Mouse (Mus musculus): ENCODE measurements around the gene Anp32b.

The Anp32b gene

DNA sequence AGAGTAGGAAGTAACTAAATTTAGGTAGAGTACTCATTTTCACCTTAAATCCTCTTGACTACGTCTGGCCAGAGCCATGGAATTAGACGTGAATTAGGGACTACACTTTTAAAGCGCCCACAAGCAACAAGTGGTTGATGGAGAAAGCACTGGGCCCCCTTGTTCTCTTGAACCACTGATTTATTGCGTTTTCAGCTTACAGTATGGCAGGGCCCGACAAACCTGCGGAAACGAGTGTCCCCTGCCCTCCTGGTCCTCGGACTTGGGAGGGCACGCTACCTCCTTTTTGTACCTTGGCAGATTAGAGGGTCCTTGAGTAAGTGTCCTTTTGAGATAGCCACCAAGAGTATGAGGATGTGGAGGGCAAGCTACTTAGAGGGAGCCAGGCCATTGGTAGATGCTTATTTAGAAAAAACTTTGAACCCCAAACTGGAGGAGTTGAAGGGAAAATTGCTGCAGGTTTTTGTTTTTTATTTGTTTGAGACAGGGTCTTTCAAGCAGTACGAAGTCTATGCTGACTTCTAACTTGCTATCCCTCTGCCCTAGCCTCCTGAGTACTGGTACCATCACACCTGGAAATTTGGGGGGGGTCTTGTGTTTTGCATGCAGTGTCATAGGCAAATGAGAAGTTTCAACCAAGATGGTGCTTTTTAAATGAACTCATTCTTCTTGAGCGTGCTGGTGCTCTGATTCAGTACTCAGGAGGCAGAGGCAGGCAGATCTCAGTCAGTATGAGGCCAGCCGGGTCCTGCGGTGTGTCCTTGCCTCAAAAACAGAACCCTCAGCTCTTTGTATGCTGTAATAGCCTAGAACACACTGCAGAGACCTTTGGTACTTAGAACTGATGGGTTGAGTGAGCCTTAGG lies 2.4 kb downstream of the Anp32b start:
- DNase-seq (ENCODE audit: low read depth), result no peak

DNA sequence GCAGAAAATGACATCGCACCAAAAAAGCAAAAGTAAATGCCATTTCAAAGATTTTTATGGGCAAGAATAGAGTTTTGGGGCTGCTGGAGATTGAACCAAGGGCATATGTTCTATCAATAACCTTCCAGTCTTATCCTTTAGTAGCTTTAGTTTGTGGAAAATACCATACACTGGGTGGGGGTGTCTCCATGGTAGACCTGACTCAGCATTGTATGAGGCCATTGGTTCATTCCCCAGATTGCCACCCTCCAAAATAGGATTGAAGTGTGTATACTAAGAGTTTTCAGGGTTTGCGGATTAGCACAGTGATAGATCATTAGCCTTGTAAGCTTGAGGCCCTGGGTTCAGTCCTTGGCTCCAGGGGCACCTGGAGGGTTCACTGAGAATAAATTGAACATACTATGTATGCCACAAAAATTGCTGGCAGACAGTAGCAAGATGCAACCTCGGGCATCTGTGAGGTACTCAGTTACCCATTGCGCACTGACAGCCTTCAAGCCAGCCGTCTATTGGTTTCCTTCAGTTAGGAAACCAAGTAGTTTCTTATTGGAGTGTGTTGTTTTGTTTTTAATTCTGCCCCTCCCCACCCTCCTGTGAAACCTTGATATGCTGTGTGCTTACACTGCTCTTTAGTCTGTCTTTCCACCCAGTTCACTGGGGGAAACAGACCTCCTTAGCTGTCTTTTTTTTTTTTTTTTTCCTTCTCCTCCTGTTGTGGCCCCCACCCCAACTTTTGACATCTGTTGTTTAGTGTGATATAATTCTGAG lies 3.6 kb downstream of the Anp32b start:
- DNase-seq (ENCODE audit: low read depth), result no peak

DNA sequence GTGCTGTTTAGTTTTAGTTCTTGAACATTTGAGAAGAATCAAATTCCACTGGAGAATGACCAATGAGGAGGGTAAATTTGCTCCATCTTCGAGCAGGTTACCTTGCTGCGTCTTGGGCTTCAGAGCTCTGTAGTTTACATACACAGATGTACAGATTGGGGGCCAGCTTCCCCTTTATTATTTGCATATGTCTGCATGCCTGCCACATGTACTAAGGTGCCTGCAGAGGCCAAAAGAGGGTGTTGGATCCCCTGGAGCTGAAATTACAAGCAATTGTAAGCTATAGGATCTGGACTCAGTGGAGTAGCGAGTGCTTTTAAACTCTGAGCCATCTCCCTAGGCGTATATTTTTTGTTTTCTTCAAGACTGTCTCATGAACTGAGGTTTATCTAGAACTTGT lies 6.1 kb downstream of the Anp32b start:
- no peak for DNase-seq (ENCODE audit: low read depth)

DNA sequence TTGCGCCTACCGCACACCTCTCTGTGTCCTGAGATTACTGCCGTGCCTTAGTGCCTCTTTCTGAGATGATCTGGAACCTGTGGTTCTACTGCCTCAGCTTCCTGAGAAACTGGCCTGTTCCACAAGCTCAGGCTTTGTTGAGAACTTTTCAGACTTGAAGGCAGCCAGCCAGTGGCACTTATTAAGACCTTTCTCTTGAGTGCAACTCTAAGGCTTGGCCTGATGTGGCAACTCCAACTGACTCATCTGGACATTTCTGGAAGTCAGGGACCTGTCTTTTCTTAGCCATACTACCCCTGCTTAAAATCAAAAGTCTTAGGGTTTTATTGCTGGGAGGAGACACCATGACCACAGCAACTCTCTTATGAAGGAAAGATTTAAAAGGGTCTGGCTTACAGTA lies 6.5 kb downstream of the Anp32b start:
- DNase-seq (ENCODE audit: low read depth), result no peak

DNA sequence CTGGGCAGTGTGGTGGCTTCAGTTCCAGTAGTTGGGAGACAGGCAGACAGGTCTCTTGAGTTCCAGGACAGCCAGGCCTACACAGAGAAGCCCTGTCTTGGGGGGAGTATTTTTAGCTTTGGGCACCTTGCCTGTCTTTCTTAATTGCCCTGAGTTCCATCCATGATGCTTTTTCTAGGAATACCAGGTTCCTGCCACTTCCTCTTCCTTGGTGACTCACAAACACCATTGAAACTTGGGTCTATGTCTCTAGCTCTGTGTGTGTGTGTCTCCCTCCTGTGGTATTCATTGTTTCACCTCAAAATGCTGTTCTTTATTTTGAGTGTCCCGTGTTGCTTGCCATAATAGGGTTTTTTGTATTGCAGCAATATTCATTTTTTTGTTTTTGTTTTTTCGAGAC lies 7.7 kb downstream of the Anp32b start:
- no peak for DNase-seq (ENCODE audit: low read depth)

DNA sequence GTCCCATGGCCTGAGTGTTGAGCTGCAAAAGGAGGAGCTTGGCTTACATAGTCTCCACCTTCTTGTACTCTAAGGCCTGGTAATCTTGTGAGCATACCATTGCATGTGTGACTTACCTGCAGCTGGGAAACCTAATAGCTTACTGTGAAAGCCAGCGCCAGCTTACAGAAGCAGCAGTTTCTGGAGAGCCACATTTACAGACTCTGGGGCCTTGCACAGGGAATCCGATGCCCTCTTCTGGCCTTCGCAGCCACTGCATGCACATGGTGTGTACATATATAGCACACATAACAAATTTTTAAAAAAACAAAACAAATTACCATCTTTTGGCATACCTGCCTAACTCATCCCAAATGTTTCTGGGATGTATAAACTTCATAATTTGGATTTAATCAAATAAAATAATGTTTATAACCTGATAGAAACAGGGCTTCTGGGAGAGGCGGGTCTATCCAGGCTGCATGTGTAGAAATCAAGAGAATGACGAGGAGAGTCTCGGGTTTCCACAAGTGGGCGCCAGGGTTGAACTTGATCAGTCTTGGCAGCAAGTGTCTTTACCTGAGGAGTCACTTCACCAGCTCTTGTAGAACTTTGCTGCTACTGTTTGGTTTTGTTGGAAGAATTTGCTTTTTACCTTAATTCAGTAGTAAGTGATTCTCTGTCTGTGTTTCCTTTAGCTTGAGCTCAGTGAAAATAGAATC lies 12.6 kb downstream of the Anp32b start:
- DNase-seq (ENCODE audit: low read depth), result no peak

DNA sequence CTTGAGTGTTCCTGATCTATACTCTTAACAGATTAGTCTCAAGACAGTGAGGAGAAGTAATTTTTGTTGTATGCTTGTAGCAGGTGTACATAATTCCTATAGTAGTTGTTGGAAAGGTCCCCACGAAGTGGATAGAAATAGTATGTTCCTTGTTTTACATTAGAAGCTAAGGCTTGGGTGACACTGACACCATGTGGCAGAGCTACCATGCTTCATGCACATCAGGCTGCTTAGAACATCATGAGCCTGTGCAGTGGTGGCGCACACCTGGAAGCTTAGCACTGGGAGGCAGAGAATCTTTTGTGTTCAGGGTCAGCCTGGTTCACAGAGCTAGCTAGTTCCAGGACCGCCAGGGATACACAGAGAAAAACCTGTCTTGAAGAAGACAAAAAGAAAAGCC lies 15.0 kb downstream of the Anp32b start:
- DNase-seq (ENCODE audit: low read depth), result no peak

DNA sequence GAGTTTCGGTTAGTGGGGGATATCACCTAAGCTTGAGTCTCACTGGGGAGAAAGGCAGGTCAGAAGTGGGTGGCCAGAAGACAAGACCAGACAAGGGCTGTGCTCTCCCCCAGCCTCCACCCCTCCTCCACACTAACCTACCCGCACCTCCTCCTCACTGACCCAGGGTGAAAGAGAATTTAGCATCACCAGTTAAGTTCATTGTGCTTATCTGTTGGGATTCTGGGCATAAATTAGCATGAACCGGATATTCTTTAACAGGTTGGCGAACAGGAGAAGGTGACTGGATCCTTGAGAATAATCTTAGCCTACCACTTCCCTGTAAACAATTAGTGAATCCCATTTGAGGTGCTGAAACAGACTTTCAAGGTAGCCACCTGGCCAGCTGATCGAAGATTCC lies 24.4 kb downstream of the Anp32b start:
- DNase-seq (ENCODE audit: low read depth), result no peak

DNA sequence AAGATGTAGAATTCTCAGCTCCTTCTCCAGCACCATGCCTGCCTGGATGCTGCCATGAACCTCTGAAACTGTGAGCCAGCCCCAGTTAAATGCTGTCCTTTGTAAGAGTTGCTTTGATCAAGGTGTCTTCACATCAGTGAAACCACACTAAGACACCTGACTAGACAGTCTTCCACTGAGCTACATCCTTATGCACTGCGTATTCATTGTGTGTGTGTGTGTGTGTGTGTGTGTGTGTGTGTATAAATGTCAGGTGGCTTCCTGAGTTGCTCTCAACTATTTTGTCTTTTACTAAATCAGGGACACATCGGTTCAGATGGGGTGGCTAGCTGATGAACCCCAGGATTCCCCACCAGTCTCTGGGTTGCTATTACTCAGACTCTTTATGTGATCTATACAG lies 28.4 kb downstream of the Anp32b start:
- no peak for DNase-seq (ENCODE audit: low read depth)

DNA sequence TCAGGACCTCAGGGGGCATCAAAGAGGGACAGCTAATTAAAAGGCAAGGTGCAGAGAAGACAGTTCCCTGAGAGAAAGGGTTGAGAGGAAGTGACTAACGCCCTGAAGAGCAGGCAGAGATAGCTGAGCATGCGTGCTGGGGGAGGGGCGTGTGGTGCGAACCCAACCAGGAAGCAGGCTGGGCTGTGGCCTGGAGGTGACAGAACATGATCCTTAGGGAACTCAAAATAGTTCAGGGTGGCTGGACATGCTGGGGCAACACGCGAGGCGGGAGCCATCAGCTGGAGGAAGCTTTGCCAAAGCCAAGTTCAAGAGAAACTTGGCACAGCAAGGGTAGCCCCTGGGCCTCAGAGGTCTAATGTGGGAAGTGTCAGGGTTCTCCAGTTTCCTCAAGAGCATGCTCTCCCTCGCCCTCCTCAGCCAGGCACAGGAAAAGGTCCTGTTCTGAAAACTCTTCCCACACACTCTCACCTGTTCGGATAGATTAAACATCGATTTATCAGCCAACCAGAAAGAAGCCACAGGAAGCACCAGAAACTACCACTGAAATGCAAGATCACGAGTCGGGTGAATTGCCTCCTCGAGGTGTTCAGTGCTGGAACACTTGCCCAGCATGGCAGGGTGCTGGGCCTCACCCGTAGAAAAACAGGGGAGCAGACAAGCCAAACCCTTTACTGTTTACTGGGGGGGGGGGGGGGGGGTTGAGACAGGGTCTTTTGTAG lies 35.2 kb downstream of the Anp32b start:
- DNase-seq (ENCODE audit: low read depth), result no peak

DNA sequence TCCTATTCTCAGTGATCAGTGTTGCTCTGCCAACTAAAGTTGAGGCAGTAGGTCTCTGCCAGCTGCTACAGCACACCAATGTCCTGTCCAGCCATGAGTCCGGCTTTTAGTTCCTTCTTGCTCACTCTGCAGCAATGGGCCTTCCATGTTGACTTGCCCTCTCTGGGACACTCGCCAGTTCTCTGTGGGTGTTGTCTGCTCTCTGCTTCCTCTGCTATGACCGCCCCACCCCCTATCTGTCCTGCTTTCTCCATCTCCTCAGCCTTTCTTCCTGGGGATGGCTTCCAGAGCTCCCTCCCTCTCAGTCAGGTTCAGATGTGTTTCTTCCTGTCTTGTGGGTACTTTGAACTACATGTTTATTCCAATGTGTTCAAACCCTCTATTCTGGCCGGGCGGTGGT lies 36.6 kb downstream of the Anp32b start:
- DNase-seq (ENCODE audit: low read depth), result no peak

DNA sequence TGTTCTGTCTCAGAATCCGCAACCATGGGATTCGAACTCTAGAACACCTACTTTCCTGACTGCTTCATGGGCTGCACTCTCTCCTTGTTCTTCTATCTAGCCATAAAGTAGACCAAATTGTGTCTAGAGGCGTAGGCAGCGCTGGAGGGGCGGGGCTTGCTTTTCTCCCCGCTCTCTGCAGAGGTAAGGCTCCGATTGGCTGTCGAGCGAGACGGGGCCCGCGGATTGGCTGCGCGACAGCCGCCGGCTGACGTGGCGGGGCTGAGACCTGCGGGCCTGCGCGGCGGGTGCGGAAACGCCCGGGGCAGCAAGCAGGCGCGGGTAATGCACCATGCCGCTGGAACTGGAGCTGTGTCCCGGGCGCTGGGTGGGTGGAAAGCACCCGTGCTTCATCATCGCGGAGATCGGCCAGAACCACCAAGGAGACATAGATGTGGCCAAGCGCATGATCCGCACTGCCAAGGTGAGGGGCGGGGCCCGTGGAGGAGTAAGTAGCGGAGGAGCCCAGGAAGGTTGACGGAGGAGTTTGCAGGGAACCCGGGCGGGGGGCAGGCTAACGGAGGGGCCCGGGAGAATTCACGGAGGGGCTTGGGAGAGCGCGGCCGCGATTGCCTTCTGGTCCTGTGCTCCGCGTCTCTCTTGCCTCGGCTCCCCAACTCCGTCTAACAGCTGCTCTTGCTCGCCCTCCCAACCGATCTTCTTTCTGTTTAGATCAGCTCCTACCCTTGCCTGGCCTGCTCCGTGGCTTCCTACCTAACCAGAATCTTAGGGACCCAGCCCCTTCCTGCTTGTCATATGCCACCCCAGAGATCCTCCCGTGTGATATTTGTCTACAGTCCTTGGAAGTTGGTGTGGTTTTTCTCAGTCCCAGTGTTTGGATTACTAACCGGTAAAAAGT lies 38.6 kb downstream of the Anp32b start, which contains the start of gene Nans:
TSS of gene Nans (plus strand) at position 221 of the 898 bp plus-strand sequence.
- DNase-seq (ENCODE audit: low read depth), result peak; percentile 88

DNA sequence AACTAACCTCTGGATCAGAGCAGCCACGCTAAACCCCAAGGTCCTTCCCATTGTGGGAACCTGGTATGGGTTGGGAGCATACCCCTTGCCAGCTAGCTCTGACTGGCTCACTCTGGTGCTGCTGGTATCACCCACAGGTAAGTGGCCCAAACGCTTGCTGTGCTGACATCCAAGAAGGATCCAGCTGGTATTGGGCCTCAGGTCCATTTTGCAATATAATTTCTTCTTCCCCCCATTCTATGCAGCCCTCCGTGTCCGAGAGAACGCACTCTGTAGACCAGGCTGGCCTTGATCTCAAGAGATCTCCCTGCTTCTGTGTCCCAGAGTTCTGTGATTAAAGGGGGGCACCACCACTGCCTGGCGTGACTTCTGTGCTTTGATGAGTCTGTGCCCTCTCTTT lies 42.4 kb downstream of the Anp32b start:
- no peak for DNase-seq (ENCODE audit: low read depth)

DNA sequence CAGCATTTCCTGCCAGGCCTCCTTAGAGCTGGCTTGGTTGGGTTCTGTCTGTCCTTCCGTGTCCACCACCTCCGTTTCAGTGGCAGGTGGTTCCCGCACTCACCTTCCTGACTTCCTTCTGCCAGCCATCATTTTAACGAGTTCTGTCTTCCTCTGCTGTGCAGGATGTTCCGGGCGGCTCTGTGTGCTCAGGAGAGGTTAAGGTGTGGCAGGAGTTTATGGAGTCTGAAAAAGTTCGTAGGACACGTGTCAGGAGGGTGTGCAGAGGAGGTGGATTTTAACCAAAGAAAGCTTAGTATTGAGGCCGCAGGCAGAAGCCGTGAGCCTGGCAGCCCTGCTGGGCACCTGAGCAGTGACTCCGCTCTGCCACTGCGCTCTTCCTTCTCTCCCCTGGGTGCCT lies 44.8 kb downstream of the Anp32b start:
- no peak for DNase-seq (ENCODE audit: low read depth)

DNA sequence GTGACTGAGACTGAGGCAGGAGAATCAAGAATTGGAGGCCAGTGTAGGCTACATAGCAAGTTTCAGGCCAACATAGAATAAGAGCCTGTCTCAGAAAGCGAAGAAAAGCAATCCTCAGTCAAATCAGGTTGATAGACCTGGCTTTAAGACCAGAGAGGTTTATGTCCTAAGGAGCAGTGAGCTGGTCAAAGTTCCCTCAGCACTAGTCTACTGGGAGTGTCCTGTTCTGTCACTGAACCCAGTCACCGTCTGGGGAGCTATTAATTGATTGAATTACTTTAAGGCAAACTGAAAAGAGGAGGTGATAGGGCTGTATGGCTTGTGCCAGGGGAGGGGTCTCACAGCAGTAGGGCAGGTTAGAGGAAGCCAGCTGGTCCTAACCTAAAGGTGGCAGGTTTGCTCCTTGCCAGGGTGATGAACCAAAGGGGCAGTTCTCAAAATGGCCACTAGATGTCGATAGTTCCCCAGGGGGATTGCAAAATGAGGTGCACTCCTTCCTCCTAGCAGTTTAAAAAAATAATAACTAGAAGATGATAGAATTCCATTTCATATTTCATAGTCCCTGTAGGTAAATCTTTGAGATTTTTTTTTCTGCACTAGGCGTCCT lies 46.7 kb downstream of the Anp32b start:
- peak; percentile 36 for DNase-seq (ENCODE audit: low read depth)

DNA sequence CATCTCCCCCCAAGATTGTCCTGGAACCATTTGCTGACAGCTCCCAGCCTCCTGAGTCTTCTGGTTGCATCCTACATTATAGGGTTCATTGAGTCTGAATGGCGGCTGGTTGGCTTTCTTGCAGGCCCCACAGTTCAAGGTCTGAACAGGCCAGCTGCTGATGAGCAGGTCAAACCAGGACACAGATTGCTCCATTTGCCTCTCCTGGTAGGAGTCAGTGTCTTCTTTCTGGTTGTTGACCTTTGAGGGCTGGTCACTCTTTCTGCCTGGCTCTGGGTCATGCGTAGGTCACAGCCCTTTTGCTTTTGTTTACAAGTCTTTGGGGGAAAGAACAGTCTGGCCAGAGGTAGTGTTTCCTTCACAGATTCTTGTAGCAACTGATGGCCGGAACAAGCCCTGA lies 47.8 kb downstream of the Anp32b start:
- no peak for DNase-seq (ENCODE audit: low read depth)

DNA sequence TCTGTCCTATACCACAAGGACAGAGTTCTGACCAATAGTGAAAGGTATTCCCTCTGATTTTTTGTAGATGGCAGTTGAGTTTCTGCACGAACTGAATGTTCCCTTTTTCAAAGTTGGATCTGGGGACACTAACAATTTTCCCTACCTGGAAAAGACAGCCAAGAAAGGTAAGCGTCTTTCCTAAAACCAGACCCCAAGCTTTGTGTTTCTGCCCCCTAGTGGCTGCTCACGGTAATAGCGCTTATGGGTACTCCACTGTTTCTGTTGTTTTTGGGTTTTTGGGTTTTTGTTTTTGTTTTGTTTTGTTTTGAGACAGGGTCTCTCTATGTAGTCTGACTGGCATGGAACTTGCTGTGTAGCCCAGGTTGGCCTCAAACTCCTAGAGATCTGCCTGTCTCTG lies 48.3 kb downstream of the Anp32b start:
- DNase-seq (ENCODE audit: low read depth), result no peak

DNA sequence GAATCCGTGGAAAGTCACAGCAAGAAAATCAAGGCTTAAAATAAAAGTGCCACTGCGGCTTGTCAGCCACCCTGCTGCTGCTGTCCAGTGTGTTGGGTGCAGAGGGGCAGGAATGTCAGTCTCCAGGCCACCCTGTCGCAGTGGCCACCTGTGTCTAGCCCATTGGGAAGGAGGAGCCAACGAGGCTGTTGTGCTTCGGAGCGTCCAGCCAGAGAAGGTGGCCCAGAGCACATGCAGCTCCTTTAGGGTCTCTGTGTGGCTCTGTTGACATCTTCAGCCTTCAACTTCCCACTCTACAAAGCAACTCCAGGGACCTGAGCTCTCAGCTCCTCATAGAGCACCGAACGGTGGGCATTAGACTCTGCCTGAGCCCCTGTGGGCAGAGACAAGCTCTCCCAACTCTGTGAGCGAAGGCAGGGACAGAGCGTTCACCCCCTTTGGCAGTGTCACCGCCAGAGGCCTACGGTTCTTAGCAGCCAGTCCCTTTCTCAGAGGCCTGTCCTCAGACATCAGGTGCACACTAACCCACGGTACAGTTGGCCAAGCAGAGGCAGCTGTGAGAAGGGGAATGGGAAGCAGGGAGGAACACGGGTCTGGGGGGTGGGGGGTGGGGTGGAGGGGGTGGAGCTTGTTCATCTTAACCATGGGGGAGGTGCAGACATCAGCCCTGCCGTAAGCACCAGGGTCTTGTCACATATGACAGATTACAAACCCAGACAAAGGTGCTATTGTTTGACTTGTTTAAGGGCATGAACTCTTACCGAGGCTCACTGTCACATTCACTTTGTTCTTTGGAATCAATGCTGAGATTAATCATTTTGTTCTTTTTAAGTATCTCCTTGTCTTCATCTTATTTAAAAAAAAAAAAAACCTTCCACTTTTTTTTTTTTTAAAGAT lies 52.2 kb downstream of the Anp32b start:
- no peak for DNase-seq (ENCODE audit: low read depth)

DNA sequence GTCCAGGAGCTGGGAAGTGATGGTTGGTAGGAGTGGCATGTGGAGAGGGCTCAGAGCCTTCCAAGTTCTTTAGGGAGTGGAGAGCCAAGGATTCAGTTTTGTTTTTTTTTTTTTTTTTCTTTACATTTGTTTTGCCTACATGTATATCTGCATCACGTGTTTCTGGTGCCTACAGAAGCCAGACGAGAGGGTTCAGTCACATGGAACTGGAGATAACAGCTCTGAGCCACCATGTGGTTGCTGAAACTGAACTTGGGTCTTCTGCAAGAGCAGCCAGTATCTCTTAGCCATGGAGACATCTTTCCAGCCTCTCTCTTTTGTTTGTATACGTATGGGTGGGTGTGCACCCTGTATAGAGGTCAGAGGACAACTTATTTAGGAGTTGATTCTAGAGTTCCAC lies 53.2 kb downstream of the Anp32b start:
- no peak for DNase-seq (ENCODE audit: low read depth)
